Mouse (Mus musculus) G1E (cell line): ENCODE results near the gene Taf8.

Experiments used
- CTCF ChIP-seq: IDR thresholded peaks from 2 replicates; pipeline ENCODE4 v1.5.1; 2012; ENCODE audit warnings: low read depth, low read length, inconsistent platforms, mixed read lengths
- POLR2AphosphoS5 ChIP-seq: IDR thresholded peaks from 2 replicates; pipeline ENCODE4 v1.6.1; 2012; ENCODE audit warnings: low read depth, low read length, inconsistent platforms; ENCODE audit not compliant: insufficient replicate concordance

- TF ChIP-seq POLR2AphosphoS5, result no peak
- TF ChIP-seq CTCF, result no peak
Observed at GRCm38 (mm10) chr17:47516232-47516631, 14.1 kb upstream of the Taf8 start.
